Mouse (Mus musculus) small intestine, adult 2 months (tissue): ENCODE results near the gene Ppp1r12a. TPM values are rescaled to one million over a fixed set of nuclear protein-coding genes. Genes with fewer than 3 reads are reported as not detected.

Experiments used
- H3K27ac ChIP-seq: fragments of 200-500 bp; 2 replicates; pipeline ENCODE4 v1.5.1; 2012; ENCODE audit warnings: low read depth, low read length, control low read depth, inconsistent platforms; ENCODE audit not compliant: insufficient read depth
- H3K27me3 ChIP-seq: fragments of 200-500 bp; 2 replicates; pipeline ENCODE4 v1.6.1; 2012; ENCODE audit warnings: mild to moderate bottlenecking, moderate library complexity, low read length, inconsistent platforms; ENCODE audit not compliant: control insufficient read depth, insufficient read depth
- H3K36me3 ChIP-seq: fragments of 200-500 bp; 2 replicates; pipeline ENCODE4 v1.6.1; 2012; ENCODE audit warnings: mild to moderate bottlenecking, low read length, control low read depth, inconsistent platforms; ENCODE audit not compliant: control insufficient read depth, insufficient read depth
- H3K4me1 ChIP-seq: fragments of 200-500 bp; 2 replicates; pipeline ENCODE4 v1.6.1; 2012; ENCODE audit warnings: low read length, inconsistent platforms, mixed read lengths; ENCODE audit not compliant: control insufficient read depth, insufficient read depth, insufficient read length
- H3K4me3 ChIP-seq: fragments of 200-500 bp; 2 replicates; pipeline ENCODE4 v1.5.1; 2012; ENCODE audit warnings: low read depth, mild to moderate bottlenecking, control low read depth, inconsistent platforms, low read length, moderate library complexity
- CTCF ChIP-seq: fragments of 200-500 bp; IDR thresholded peaks from 2 replicates; pipeline ENCODE4 v1.5.1; 2012; ENCODE audit warnings: low read depth, mild to moderate bottlenecking, control low read depth, inconsistent platforms, low read length, moderate library complexity, mixed read lengths; ENCODE audit not compliant: insufficient replicate concordance, insufficient read length; ENCODE audit errors: extremely low read depth
- POLR2A ChIP-seq: fragments of 200-500 bp; IDR thresholded peaks from 2 replicates; pipeline ENCODE4 v1.6.1; 2012; ENCODE audit warnings: low read depth, mild to moderate bottlenecking, control low read depth, inconsistent platforms, low read length, moderate library complexity
- WGBS: fragments of 180-500 bp; shearing (Covaris S2); methylation state at CpG from one replicate; pipeline ENCODE4 v1.1.7; 2018; 5-methylcytosine and 5-hydroxymethylcytosine counted together
- polyA plus RNA-seq: library from polyadenylated mRNA; depleted of rRNA; stranded (reverse); fragments of >200 nt; gene quantifications from 2 replicates; pipeline ENCODE4 v1.2.3, GENCODE M21; 2012

Gene Ppp1r12a
- polyA plus RNA-seq, 1 experiment: 16.0 TPM

DNA sequence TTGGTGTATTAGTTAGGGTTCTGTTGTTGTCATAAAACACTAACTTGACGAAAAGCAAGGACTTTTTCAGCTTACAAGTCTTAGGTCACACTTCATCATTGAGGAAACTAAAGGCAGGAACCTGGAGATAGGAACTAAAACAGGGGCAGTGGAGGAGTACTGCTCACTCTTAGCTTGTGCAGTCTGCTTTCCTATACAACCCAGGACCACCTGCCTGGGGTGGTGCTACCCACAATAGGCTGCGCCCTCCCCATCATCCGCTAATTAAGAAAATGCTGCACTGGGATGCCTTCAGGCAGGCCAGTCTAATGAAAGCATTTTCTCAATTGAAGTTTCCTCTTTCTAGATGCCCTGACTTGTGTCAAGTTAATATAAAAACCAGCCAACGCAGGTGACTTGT lies 40.1 kb downstream of the Ppp1r12a start:
- Histone ChIP-seq H3K27ac (no peak overlapping the region), H3K36me3 (peaks cover 16% of the 10 kb centered on the region), H3K4me3 (no peak overlapping the region), H3K27me3 (no peaks in the 10 kb centered on the region), H3K4me1 (no peaks in the 10 kb centered on the region)
- no peak for TF ChIP-seq POLR2A
- WGBS: 92% methylated on average over 4 of the region's 4 CpGs

DNA sequence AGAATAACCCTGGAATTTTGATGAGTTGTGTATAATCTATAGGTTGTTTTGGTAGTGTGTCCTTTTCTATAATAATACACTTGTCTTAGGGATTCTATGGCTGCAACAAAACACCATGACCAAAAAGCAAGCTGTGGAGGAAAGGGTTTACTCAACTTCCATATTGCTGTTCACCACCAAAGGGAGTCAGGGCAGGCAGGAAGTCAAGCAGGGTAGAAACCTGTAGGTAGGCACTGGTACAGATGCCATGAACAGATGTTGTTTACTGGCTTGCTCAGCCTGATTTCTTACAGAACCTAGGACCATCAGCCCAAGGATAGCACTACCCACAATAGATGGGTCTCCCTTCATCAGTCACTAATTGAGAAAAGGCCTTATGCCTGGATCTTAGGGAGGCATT lies 41.4 kb downstream of the Ppp1r12a start:
- TF ChIP-seq CTCF (no peak), POLR2A (no peak)
- H3K27me3 ChIP-seq: no peaks in the 10 kb centered on the region
- H3K27ac ChIP-seq: no peak overlapping the region
- H3K4me3 ChIP-seq: no peak overlapping the region
- H3K4me1 ChIP-seq: no peaks in the 10 kb centered on the region
- peaks cover 18% of the 10 kb centered on the region for H3K36me3 ChIP-seq

DNA sequence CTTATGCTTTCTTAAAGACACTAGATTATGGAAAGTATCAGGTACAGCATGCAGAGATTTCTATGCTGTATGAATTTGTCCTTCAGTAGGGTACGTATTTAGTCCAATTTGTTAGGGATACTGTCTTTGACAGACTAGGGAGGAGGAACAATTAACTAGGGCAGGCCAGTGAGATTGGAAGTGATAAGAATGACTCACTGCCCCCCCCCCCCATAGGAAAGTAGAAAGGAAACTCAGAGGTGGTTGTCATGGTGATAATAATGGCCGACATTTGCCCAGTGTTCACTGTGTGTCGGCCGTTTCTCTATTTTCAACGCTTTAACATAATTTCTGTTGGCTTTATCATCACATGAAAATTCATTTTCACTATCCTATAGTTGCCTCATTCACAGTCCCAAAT lies 47.4 kb downstream of the Ppp1r12a start:
- WGBS: 79% methylated on average over 5 of the region's 5 CpGs
- Histone ChIP-seq H3K36me3 (peaks cover 8% of the 10 kb centered on the region; the same call in 1 of the 2 replicates), H3K27ac (no peak overlapping the region), H3K4me3 (no peak overlapping the region), H3K27me3 (no peaks in the 10 kb centered on the region), H3K4me1 (peaks cover 2% of the 10 kb centered on the region)
- no peak for TF ChIP-seq CTCF
- no peak for TF ChIP-seq POLR2A

DNA sequence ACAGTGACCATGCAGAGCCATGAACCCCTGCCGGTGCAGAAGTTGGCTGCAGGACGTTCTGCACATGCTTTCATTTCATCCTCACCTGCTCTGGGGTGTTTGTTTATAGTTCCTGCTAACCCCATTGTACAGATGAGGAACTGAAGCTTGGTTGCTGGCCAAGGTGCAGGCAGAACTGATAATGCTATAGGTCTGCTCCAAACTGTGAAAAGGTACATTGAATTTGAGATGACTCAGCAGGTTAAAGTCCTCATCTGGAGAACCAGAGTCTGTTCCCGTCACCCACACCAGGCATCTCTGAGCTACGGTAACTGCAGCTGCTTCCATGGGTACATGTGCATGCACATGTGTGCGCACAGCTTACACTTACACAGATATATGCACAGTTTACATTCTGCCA lies 62.4 kb downstream of the Ppp1r12a start:
- WGBS: 33% methylated on average over 5 of the region's 5 CpGs
- H3K4me3 ChIP-seq: no peak overlapping the region
- peaks cover 4% of the 10 kb centered on the region for H3K36me3 ChIP-seq
- H3K27me3 ChIP-seq: no peaks in the 10 kb centered on the region
- no peak for TF ChIP-seq POLR2A
- TF ChIP-seq CTCF: 0 out of 2 replicates have a peak, but pooled peaks have one; percentile 15
- no peak overlapping the region for H3K27ac ChIP-seq
- peaks cover 10% of the 10 kb centered on the region for H3K4me1 ChIP-seq

DNA sequence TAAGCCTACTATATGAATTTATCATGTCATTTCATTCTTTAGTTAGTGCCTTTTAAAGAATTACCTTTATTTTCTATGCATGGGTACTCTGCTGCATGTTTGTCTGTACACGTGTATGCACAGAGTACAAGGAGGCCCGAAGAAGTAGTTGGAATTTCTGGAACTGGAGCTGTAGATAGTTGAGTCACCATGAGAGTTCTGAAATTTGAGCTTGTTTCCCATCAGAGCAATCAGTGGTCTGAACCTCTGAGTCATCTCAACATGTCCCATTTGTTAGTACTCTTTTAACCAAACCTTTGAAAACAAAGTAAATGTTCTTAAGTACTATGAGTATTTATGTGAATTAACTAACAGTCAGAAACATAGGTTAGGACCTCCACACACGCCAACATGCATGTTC lies 75.1 kb downstream of the Ppp1r12a start:
- no peak for TF ChIP-seq POLR2A
- no peak for TF ChIP-seq CTCF
- Histone ChIP-seq H3K36me3 (peaks cover 44% of the 10 kb centered on the region), H3K27ac (no peak overlapping the region), H3K4me3 (no peak overlapping the region), H3K4me1 (0 out of 2 replicates have a peak, but pooled peaks cover 1% of the 10 kb centered on the region), H3K27me3 (no peaks in the 10 kb centered on the region)
- 89% methylated on average over 3 of the region's 3 CpGs for WGBS

DNA sequence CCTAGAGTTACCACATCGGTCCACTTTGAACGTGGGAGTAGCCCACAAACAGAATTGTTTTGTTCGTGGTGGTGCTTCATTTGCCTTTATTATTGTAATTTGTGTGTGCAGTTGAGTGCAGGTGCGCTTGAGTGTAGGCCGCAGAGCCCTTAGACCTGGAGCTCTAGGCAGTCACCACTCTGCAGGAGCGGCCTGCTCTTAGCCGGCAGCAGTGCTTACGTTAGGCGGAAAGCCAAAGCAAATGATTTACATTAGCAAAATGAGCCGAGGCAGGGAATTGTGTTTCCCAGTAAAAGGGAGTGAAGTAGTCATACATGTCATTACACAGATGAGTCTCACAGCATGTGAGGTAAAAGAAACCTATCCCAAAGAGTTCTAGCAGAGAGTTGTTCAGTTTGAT lies 77.1 kb downstream of the Ppp1r12a start:
- no peaks in the 10 kb centered on the region for H3K27me3 ChIP-seq
- H3K36me3 ChIP-seq: peaks cover 48% of the 10 kb centered on the region
- no peak overlapping the region for H3K27ac ChIP-seq
- H3K4me3 ChIP-seq: no peak overlapping the region
- WGBS: 77% methylated on average over 10 of the region's 10 CpGs
- H3K4me1 ChIP-seq: 0 out of 2 replicates have a peak, but pooled peaks cover 1% of the 10 kb centered on the region
- TF ChIP-seq POLR2A (no peak), CTCF (no peak)

DNA sequence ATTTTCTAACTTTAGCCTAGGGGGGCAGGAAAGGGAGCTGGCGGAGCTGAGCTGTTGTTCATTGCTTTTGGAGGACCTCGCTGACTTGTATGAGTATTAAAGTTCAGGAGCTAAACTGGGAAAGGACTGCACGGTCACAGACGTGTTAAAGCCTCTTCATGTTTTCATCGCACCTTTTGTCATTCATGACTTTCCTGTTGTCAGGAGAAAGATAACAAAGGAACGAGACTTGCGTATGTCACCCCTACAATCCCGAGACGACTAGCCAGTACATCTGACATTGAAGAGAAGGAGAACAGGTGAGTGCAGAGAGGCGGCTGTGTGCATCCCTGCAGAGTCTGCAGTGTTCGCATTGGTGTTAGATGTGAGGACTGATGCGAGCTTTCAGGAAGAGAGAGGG lies 88.7 kb downstream of the Ppp1r12a start:
- H3K27me3 ChIP-seq: no peaks in the 10 kb centered on the region

DNA sequence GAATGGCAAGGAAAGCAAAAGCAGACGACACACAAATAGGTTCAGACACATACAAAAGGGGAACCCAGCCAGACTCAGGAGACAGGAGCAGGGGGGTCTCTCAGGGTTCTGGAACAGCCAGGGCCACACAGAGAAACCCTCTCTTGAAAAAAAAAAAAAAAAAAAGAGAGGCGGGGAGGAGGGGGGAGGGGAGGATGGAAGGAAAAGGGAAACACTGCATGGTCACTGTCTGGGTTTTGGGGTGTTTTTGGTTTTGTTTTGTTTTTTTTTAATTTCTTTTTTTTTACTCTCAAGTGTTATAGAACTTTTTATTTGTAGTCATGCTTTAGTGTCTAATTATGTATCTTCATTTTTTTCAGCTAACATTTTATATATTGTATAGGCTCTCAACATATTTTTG lies 89.2 kb downstream of the Ppp1r12a start:
- Histone ChIP-seq H3K27me3 (no peaks in the 10 kb centered on the region), H3K27ac (no peak overlapping the region), H3K4me3 (no peak overlapping the region), H3K4me1 (no peaks in the 10 kb centered on the region), H3K36me3 (peaks cover 46% of the 10 kb centered on the region)
- TF ChIP-seq POLR2A: no peak
- no peak for TF ChIP-seq CTCF
- 83% methylated on average over 1 of the region's 2 CpGs for WGBS

More for the DNA sequence above, 88.7 kb downstream of the Ppp1r12a start:
- no peaks in the 10 kb centered on the region for H3K4me1 ChIP-seq
- WGBS: 89% methylated on average over 12 of the region's 12 CpGs
- TF ChIP-seq CTCF: no peak
- TF ChIP-seq POLR2A: no peak
- no peak overlapping the region for H3K27ac ChIP-seq
- no peak overlapping the region for H3K4me3 ChIP-seq
- H3K36me3 ChIP-seq: peaks cover 43% of the 10 kb centered on the region
